Mouse (Mus musculus) MEL (cell line): ENCODE measurements around the gene Ubox5.
A peak's percentile ranks its signal among the peaks of the same experiment; 100 is the strongest.

Experiments
- CHD1 ChIP-seq: IDR thresholded peaks from 2 replicates; pipeline ENCODE4 v1.6.1; 2012; ENCODE audit warnings: low read depth, mild to moderate bottlenecking, inconsistent platforms, low read length, improper control_type of control experiment
- CTCF ChIP-seq, 3 experiments: IDR thresholded peaks in 2 of 3; conservative IDR thresholded peaks in 1 of 3; 2 replicates each; pipeline ENCODE4 v1.5.1; 2011 to 2012; ENCODE audit warnings: low read length in 3 of 3, low read depth in 2 of 3, mild to moderate bottlenecking in 2 of 3, improper control_type of control experiment in 1 of 3, inconsistent platforms in 1 of 3, mixed read lengths in 1 of 3, moderate library complexity in 1 of 3; ENCODE audit not compliant: control insufficient read depth in 1 of 3, insufficient read depth in 1 of 3, poor library complexity in 1 of 3, severe bottlenecking in 1 of 3
- GATA1 ChIP-seq: IDR thresholded peaks from 2 replicates; pipeline ENCODE4 v1.6.1; 2011; ENCODE audit warnings: low read depth, low read length, improper control_type of control experiment
- JUND ChIP-seq: IDR thresholded peaks from 2 replicates; pipeline ENCODE4 v1.6.1; 2011; ENCODE audit warnings: low read depth, mild to moderate bottlenecking, improper control_type of control experiment, low read length
- NRF1 ChIP-seq: IDR thresholded peaks from 2 replicates; pipeline ENCODE4 v1.6.1; 2014; ENCODE audit warnings: low read depth, mild to moderate bottlenecking, inconsistent platforms, low read length, improper control_type of control experiment, moderate library complexity; ENCODE audit not compliant: poor library complexity, insufficient read depth, severe bottlenecking
- POLR2A ChIP-seq, 2 experiments: IDR thresholded peaks; 2 replicates each; pipeline ENCODE4 v1.6.1; 2011 to 2012; ENCODE audit warnings: low read length in 2 of 2, mild to moderate bottlenecking in 2 of 2, control low read depth in 1 of 2, improper control_type of control experiment in 1 of 2, low read depth in 1 of 2, moderate library complexity in 1 of 2; ENCODE audit not compliant: control insufficient read depth in 1 of 2, insufficient read depth in 1 of 2, poor library complexity in 1 of 2
- RAD21 ChIP-seq: IDR thresholded peaks from 2 replicates; pipeline ENCODE4 v1.6.1; 2011; ENCODE audit warnings: mild to moderate bottlenecking, low read depth, low read length, improper control_type of control experiment
- RCOR1 ChIP-seq: IDR thresholded peaks from 2 replicates; pipeline ENCODE4 v1.6.1; 2012; ENCODE audit warnings: low read depth, mild to moderate bottlenecking, inconsistent platforms, low read length, improper control_type of control experiment
- SIN3A ChIP-seq: IDR thresholded peaks from 2 replicates; pipeline ENCODE4 v1.6.1; 2012; ENCODE audit warnings: low read length, improper control_type of control experiment, inconsistent platforms
- TAL1 ChIP-seq: IDR thresholded peaks from 2 replicates; pipeline ENCODE4 v1.6.1; 2012; ENCODE audit warnings: mild to moderate bottlenecking, inconsistent platforms, low read length, moderate library complexity, mixed read lengths
- TCF12 ChIP-seq: IDR thresholded peaks from 2 replicates; pipeline ENCODE4 v1.6.1; 2014; ENCODE audit warnings: low read depth, mild to moderate bottlenecking, inconsistent platforms, low read length, improper control_type of control experiment, moderate library complexity
- USF1 ChIP-seq: IDR thresholded peaks from 2 replicates; pipeline ENCODE4 v1.6.1; 2014; ENCODE audit warnings: low read depth, mild to moderate bottlenecking, inconsistent platforms, low read length, improper control_type of control experiment, moderate library complexity
- ZMIZ1 ChIP-seq: IDR thresholded peaks from 2 replicates; pipeline ENCODE4 v1.6.1; 2012; ENCODE audit warnings: low read depth, mild to moderate bottlenecking, inconsistent platforms, low read length, improper control_type of control experiment, moderate library complexity
- ZNF384 ChIP-seq: IDR thresholded peaks from 2 replicates; pipeline ENCODE4 v1.6.1; 2012; ENCODE audit warnings: low read depth, mild to moderate bottlenecking, inconsistent platforms, low read length, improper control_type of control experiment

DNA sequence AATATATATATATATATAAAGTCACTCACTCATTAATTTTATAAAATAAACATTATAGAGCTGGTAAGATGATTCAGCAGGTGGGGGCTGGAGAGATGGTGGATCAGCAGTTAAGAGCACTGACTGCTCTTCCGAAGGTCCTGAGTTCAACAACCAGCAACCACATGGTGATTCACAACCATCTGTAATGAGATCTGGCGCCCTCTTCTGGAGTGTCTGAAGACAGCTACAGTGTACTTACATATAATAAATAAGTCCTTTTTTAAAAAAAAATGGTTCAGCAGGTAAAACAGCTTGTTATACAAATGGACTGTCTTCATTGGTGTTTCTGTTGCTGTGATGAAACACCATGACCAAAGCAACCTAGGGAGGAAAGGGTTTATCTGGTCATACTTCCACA, 71.8 kb downstream of the Ubox5 start:
- TF ChIP-seq RAD21 (peak; percentile 44), CTCF (IDR thresholded peaks at IDR 0.05 in 2 of 3, conservative IDR thresholded peaks at IDR 0.05 in 1 of 3; ENCODE audit: control insufficient read depth in 1 of 3, insufficient read depth in 1 of 3, low read depth in 2 of 3, low read length in 3 of 3, poor library complexity in 1 of 3, severe bottlenecking in 1 of 3) (peak; percentile 12 to 57 (median 44); a peak in 5 of 6 replicates), TCF12 (no peak), USF1 (no peak), GATA1 (no peak), TAL1 (no peak), POLR2A (IDR thresholded peaks at IDR 0.05; ENCODE audit: control insufficient read depth in 1 of 2, insufficient read depth in 1 of 2, low read depth in 1 of 2, low read length in 2 of 2, poor library complexity in 1 of 2) (no peak), CHD1 (no peak), RCOR1 (no peak), NRF1 (no peak), SIN3A (no peak), JUND (no peak), ZNF384 (peak; percentile 59), ZMIZ1 (no peak)
